Mouse (Mus musculus): ENCODE results near the gene Vstm2l.

Gene Vstm2l

GRCm38 (mm10) chr2:157935444-157936171 lies 21.2 kb downstream of the Vstm2l start:
- CTCF ChIA-PET: no interaction called here

GRCm38 (mm10) chr2:157936676-157937075 lies 22.2 kb downstream of the Vstm2l start:
- CTCF ChIA-PET: no interaction called here

DNA sequence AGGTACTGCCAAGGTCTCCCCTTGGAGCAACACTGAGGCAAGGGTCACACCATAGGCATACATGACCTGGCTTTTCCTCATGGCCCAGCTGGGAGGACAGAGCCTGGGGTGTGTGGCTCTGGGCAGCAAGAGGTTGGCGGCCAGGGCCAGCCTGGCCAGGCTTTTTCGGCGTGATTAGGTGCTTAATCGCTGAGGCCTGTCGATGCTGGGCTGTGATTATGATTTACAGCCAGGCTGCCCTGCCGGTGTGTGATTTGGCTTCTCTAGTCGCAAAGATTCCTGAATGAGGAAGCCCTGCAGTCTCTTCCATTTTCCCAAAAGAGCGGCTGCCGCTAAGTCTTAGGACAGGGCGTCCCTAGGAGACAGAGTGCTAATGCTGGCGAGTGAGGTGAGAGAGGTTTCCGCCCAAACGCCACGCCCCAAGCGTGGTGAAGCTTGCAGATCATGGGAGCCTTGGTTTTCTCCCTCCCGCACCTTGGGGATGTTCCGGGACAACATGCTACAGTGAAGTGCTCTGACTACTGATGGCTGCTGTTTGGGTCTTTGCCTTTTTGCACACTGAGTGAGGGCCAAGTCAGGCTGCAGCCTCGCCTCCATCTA lies 26.2 kb downstream of the Vstm2l start:
- CTCF ChIA-PET: no interaction called here

DNA sequence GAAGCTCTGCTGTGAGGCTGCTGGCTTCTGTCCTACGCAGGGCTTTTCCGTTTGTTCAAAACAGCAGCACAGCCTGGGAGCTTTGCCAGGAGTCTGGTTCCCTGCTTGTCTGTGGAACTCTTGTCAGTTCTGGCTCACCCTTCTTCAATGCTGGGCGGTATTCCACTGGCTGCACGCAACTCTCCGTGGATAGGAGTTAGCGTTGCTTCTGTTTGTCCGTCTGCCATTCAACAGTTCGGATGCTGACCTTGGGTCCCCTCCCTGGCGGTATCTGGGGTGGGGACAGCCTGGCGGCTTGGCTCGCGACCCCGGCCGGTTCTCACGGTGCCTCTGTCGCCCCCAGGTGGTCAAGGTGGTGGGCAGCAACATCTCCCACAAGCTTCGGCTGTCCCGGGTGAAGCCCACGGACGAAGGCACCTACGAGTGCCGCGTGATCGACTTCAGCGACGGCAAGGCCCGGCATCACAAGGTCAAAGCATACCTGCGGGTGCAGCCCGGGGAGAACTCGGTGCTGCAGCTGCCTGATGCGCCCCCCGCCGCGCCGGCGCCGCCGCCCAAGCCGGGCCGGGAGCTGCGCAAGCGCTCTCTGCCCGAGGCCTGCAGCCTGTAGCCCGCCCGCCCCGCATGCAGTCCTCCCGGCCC lies 29.2 kb downstream of the Vstm2l start:
- CTCF ChIA-PET: no interaction called here

DNA sequence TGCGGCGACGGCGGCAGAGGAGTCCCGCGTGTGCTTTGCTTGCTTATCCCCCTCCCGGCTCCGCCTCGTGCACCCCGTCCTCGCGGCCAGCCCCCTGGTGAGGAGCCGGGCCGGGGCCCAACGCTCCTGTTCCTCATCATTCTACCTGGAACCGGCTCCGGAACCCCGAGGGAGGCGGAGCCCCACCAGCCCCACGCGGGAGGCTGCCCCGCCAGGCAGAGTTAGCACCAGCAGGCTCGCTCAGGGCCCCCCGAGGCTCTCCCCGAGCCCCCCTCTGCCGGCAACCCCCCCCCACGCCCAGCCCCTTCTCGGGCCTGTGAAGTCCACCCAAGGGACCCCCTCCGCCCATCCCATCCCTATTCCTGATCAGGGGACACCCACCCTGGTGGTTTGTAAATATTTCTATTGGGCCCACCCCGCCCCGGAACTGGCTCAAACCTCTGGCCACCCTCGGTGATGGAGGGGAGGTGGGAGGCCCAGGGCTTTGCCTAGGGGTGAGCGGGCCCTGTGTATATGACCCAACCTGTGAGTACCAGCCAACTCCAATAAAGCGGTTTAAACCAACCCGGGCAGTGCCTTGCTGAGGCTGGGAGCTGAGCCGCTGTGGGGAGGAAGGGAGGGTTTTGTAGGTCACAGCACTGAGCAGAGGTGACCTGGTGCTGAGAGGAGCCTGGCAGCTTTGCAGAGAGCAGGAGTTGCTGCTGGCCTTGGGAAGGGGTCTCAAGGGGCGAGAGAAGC lies 29.9 kb downstream of the Vstm2l start:
- CTCF ChIA-PET: interaction anchor here (0.6 kb wide), 1 partner anchor 9 kb away, joined by 6 read pairs; no protein-coding TSS in a partner anchor

GRCm38 (mm10) chr2:157953978-157954377 lies 39.5 kb downstream of the Vstm2l start:
- CTCF ChIA-PET: interaction anchor here (0.7 kb wide), 1 partner anchor 10 kb away, joined by 6 read pairs; no protein-coding TSS in a partner anchor

DNA sequence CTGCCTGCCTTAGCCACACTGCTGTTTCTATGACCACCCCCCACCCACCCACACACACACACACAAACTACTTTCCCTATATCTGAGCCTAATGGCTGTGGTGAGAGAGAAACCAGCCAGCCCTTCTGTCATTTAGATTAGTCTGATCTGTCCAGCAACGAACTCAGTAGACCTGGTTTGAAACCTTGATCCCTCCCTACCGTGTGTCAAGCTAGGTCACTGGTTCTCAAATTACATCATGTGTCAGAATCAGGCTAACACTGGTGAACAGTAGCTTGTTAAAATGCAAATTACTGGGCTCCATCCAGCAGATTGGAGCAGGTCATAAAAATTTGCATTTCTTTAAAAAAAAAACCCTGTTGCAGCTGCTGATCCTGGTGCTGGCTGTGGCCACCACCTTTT lies 43.3 kb downstream of the Vstm2l start:
- CTCF ChIA-PET: no interaction called here

- CTCF ChIA-PET: no interaction called here
Observed at GRCm38 (mm10) chr2:157967856-157968255, 53.4 kb downstream of the Vstm2l start.

- CTCF ChIA-PET: no interaction called here
Observed at GRCm38 (mm10) chr2:157970124-157970523, 55.7 kb downstream of the Vstm2l start.

GRCm38 (mm10) chr2:157970669-157971068 lies 56.2 kb downstream of the Vstm2l start:
- CTCF ChIA-PET: no interaction called here

DNA sequence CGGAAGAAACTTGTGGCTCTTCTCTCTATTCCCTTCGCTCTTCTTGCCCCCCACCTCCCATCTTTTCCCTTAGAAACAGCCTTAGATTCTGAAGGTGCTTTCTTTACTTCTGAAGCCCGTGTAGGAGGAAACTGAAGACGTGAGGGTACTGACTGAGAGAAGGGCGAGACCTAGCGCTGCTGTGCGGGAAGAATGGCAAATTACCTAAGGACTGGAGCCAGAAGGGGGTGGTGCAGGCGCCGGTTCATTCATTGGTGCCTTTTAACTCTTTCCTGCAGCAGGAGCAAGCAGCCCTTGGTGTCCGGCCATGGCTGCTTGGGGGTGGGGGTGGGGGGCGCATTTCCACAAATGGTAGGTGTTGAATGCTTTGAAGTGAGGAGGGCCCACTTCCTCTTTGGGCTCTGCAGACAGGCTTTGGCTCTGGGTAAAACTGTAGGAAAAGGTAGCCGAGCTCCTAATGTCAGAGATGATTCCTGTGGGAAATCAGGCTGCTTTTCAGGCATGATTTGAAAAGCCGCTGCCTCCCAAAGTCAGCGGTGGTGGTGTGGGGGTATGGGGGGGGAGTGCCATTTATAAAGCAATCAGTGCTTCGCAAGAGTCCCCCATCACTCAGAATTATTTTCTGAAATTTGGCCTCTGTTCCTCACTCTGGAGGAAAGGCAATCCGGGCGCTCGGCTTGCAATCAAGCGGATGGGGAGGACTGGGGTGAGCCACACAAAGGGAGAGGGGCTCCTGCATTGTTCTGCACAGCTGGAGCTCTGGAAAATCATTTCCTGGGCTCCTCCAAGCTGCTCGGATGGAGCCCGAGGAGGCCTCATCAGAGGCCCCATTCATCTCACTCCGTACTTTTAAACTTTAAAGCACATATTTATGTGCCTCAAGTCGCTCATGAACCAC lies 60.4 kb downstream of the Vstm2l start:
- CTCF ChIA-PET: interaction anchor here (0.6 kb wide), 1 partner anchor 49 kb away, joined by 8 read pairs; no protein-coding TSS in a partner anchor

DNA sequence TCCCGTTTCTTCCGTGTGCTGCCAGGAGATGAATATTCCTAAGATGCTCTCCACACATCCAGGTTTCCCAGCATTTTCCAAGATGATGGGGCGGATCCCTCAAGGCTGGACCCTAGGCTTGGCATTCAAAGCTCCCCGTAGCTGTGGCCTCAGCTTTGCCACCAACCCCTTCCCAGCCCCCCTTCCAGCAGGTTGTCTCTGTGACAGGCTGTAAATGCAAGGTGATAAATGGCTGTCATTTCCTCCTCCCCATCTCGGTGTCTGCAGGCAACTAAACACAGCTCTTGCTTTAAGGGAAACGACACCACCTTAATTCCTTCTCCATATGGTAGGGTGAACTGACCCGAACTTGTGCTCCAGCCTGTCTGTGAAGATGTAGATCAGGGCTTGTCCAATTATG lies 61.1 kb downstream of the Vstm2l start:
- CTCF ChIA-PET: no interaction called here

DNA sequence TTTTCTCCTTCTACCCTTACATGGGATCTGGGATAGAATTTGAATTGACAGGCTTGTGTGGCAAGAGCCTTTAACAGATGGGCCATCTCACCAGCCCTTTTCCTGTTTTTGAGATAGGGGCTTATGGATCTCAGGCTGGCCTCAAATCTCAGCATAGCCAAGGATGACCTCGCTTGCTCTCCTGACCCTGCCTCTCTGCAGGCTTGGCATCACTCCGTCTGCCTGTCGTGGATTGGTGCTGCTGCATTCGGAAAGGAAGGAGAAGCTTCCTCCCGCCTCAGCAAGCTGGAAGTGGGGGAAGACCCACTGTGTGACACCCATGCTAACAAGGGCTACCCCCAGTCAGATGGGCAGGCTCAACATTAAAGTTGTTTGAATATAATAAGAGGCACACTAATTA lies 64.8 kb downstream of the Vstm2l start:
- CTCF ChIA-PET: no interaction called here

- CTCF ChIA-PET: no interaction called here
Observed at GRCm38 (mm10) chr2:157982727-157983126, 68.3 kb downstream of the Vstm2l start.

- CTCF ChIA-PET: no interaction called here
Observed at GRCm38 (mm10) chr2:157983276-157983675, 68.8 kb downstream of the Vstm2l start.

GRCm38 (mm10) chr2:157985611-157986010 lies 71.2 kb downstream of the Vstm2l start:
- CTCF ChIA-PET: no interaction called here

DNA sequence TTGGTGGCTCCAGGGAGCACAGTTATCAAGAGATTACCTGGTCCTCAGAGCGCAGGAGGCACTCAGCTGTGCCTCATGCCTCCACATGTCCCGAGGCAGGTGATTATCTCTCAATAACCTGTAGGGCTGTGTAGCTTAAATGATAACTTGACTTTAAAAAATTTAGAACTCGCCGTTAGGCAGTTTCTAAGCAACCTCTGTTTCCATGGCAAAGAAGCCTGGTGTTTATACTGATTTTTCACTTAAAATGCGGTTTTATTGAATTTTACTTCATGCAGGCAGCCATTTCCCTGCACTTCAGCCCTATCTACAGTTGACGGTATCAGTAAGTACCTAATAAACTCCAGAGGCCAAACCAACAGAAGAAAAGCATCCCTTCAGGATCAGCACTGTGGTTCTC lies 71.8 kb downstream of the Vstm2l start:
- CTCF ChIA-PET: no interaction called here

- CTCF ChIA-PET: no interaction called here
Observed at GRCm38 (mm10) chr2:157988416-157989190, 74.2 kb downstream of the Vstm2l start.

DNA sequence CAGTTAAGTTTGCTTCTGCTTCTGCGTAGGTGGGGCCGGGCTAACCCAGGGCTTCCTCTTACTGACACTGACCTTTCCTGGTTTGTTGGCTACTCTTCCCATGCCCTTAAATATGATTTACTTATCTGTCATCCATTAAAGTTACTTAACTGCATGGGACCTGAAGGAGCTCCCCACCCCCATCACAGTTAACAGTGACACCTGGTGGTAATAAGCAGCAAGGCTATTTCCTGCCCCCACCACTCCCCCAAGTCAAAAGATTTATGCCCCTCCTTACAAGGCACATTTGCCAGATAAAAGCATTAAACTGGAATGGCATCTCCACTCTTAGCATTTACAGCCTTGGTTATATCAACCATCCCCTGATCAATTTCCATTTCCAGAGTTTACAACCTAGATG lies 75.5 kb downstream of the Vstm2l start:
- CTCF ChIA-PET: interaction anchor here (0.5 kb wide), 1 partner anchor 395 kb away, joined by 3 read pairs; no protein-coding TSS in a partner anchor

GRCm38 (mm10) chr2:157991026-157991425 lies 76.6 kb downstream of the Vstm2l start:
- CTCF ChIA-PET: no interaction called here

GRCm38 (mm10) chr2:157992501-157992900 lies 78.0 kb downstream of the Vstm2l start:
- CTCF ChIA-PET: no interaction called here

Measured in spleen, embryonic (tissue).